Mouse (Mus musculus): Measurements from ENCODE around the gene Srgap1.

DNA sequence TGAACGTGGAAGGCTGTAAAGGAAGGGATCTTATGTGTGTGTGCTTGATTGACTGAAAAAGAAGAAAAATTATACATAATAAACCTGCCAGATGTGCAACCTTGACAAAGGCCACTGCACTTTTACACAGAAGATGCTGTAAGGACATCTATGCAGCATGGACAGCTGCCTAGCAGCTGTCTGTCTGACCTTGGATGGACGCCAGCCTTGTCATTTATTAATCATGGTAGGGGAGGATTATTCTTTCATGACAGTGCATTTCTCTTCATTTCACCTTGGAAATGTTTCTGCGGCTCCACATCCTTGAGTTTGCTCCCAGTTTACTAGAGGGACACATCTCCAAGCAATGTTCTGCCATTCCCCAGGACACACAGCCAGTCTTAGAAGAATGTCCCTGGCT, 258.6 kb downstream of the Srgap1 start:
- no peak for TF ChIP-seq POLR2A (IDR thresholded peaks at IDR 0.05; ENCODE audit: low read depth, low read length)
- TF ChIP-seq CTCF (IDR thresholded peaks at IDR 0.05; ENCODE audit: extremely low read depth, insufficient read length, insufficient replicate concordance, low read depth, low read length), result no peak
